Mouse (Mus musculus) embryo, embryonic 11 days (tissue): ENCODE measurements around the gene Adam11.

Source experiments
- DNase-seq: peaks from one replicate; pipeline ENCODE4 v3.0.0-alpha.2; 2015

The Adam11 gene

DNA sequence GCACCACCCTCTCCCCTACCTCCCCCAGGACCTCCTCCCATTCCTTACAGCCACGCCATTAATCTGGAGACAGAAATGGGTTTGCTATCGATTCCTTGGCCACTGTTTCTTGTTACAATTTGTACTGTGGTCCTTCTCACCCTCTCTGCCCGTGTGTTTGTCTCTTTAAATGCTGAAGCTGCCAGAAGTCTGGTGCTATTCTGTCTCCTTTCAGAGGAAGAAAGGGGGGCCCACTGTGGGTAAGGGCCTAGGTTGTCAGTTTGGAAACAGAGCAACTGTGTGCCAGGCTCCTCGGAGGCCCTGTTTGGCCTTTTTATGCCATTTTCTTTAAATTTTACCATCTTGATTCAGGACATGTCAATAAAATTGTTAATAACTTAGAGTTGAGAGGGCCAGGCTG lies 6.8 kb upstream of the Adam11 start:
- DNase-seq = no peak

DNA sequence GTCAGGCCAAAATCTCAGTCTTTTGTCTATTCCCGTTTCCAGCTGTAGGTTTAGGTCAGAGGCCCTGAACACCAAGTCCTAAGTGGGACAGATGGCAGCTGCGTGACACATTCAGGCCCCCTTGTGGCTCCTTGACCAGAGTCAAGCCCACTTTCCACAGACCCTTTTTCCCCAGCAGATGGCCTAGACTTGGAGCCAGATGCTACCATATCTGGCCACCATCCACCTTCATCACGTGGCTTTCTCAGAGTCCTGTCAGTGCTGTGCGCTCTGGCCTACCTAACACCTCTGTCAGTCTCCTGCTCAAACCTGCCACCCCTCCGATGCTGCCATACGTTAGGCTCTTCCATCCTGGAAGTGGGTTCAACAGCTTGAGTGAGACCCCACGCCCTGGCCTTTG lies 5.8 kb upstream of the Adam11 start:
- DNase-seq = no peak

DNA sequence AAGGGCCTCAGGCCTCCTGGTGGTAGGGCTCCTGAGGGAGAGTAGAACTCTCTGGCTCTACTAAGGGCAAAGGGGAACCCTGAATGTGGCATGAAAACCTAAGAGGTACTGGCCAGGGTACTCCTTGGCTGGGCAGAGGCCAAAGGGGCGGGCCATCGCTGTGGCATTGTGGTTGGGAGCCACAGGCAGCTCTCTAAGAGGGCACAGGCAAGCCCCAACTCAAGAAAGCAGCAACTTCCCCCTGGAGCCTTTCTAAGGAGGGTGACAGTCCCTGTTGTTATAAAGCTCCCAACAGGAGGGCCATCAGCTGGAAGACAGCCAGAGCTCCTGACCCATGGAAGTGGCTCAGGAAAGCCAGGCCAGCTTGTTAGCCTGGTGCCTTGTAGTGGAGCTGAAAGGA lies 2.3 kb upstream of the Adam11 start:
- DNase-seq = no peak

DNA sequence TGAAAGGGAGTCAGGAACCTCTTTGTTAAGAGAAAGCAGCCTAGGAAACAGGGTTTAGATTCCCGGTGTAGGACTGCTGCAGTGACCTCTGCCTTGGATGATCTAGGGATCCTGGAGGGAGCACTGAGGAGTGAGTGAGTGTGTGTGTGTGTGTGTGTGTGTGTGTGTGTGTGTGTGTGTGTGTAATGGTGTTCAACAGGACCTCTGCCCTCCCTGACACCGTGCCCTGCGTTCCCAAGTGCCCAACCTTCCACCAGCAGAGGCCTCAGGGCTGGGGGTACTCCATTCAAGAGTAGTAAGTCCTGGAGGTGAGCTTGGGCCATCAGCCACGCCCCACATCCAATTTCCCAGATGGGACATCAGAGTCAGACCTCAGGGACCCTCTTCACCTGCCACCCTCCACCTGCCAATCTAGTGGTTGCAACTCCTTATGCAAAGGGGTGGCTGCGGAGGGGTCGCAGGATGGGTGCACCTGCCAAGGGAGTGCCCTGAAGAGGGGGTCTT lies 382 bp upstream of the Adam11 start:
- DNase-seq = no peak

DNA sequence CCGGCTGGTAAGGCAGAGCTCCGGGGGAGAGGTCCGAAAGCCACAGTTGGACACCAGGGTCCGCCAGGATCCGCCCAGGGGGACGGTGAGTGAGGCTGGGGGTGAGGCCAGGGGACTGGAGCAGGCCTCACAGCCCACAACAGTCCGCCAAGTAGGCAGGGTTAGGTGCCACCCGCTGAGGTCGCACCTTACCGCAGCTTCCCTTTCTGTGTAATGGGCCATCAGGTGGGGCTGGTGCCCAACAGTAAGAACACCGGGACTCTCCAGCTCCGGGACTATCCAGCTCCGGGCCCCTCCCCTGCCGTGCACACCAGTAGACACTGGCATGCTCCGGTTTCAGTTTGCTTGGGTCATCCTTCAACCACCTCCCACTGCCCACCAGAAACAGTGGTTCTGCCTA lies 1.0 kb downstream of the Adam11 start:
- no peak for DNase-seq

DNA sequence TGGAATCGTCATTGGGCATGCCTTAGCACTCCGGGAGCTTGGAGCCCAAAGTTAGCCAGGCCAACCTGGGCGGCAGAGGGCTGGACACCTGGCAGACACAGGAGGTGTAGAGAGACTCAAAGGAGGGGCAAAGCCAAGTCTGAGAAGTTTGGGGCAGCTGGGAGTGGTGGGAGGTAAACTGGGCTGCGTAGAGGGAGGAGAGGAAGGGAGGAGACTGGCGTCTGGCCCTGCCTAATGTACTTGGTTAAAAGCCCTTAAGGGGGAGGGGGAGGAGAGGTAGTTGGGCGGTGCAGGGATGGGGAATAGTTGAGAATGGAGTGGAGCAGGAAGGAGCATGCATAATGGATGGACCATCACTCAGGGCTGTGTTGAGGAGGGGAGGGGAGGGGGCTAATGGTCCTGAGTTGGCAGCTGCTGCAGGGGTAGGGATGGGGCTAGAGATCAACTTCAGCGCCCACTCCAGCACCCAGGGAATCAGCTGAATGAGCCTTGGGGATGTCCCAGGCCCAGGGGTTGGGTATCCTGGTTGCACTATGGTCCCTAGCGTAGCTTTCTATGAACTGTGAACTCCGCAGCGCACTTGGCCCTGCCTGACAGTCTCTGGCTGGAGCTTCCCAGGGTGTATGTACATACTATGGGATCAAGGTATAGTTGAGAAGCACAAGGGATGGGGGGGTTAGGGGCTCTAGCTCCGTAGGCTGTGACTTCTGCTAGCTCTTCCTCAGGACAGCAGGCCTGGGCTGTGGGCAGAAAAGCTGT lies 1.9 kb downstream of the Adam11 start:
- peak; percentile 50 for DNase-seq

DNA sequence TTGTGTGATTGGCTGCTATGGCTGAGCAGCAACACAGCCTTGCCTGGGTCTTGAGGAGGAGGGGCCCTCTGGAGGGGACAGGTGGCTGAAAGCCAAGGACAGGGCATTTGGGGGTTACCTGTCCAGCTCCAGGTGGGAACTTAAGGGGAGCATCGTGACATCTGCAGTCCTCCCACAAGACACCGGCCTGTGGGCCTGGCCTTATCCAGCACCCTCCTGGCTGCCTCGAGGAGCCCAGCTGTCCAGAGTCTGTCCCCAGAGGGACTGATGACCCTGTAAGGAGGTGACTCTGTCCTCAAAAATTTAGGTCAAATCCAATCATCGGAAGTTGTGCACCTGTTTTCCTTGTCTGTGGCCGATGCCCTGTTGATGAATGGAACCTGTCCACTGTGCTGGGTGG lies 4.2 kb downstream of the Adam11 start:
- DNase-seq = no peak

DNA sequence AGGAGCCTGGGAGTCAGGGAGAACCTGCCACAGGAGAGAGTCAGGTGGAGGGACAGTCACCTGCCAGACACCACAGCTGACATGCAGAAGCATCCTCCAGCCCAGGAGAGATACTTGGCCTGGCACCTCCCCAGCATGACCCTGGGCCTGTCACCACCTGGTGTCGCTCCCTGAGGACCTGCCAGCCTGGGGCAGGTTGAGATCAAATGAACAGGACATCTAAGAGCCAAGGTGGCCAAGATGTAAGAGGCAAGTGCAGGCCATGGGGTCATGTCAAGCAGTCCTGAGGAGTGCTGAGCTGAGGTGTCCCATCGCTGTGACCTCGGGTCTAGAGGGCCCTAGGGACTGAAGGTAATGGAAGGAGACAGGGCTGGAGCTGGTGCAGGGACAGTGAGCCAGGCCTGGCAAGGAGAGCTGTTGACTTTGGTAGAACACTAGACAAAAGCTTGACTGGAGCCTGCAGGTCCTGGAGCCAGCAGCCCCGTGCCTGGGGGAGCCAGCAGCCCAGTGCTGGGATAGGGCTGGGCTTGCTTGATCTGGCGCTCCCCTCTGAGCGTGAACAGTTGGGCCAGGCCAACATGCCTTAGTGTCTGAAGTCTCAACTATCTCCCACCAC lies 5.9 kb downstream of the Adam11 start:
- no peak for DNase-seq

DNA sequence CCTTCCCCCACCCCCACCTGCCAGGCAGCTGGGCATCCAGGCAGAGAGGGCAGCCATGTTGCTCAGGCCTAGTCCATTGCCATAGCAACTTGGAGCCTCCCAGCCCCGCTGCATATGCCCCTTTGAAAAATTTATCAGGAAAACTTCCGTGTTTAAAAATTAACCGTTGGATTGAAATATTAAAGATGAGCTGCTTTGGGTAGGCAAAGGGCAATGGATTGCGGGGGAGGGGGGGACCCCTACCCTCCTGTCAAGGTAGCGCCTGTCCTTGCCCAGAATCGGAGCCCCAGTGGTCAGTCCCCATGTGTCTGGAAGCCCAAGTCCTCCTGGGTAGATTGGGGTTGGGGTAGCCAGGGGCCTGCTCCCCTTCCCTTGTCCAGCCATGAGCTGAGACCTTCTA lies 7.9 kb downstream of the Adam11 start:
- DNase-seq = no peak

DNA sequence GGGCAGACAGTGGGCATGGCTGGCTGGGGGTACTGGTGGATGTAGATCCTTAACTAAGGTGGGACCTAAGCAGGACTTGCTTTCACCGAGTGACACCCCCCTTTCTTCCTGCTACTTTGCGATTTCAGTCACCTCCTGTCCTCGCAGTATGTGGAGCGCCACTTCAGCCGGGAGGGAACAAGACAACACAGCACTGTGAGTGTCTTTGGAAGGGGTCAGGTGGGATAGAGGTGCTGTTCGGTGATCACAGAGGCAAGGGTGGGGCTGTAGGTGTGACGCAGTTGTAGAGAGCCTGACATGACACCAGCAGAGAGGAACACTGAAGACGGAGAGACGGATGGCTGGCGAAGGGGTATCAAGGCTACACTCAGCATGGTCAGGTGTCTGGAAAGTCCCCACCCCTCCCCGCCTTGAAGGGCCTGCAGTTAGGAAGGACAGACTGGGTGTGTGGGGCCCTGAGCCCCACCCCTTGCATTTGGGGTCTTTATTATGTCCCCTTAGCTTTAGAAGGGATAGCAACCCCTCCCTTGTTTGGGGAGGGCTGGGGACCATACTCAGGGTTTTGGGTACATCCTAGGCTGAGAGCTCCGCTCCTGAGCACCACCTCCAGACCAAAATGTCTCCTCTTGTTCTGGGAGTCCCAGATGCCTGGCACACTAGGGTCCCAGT lies 8.9 kb downstream of the Adam11 start:
- no peak for DNase-seq

DNA sequence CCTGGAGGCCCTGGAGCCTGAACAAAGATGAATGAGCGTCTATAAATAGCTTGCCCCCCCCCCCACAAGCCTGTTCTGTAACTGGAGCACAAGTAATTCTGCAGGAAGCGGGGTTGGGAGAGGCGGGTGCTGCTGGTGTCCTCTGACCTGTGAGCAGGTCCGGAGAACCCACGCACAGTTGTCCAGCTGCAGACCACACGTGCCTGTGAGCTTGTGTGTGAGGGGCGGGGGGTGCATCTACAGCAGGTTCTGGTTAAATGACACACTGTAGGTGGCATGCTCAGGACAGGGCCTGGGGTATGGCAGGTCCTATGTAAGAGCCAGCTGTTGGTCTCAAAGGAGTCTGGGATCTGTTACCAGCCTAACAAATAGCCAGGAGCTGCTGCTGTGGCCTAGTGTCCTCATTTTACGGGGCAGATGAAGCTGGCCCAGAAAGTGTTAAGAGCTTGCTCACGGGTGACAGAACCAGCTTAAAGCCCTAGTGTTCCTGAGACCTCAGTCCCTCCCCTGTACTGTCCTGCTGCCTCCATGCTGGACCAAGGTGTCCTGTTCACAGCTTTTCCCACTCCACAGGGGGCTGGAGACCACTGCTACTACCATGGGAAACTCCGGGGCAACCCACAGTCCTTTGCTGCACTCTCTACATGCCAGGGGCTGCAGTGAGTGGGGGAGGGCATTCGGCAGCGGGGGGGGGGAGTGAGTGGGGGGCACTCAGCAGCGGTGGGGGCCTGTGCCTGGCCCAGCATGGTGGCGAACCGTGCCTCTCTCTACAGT lies 9.6 kb downstream of the Adam11 start:
- peak; percentile 47 for DNase-seq

DNA sequence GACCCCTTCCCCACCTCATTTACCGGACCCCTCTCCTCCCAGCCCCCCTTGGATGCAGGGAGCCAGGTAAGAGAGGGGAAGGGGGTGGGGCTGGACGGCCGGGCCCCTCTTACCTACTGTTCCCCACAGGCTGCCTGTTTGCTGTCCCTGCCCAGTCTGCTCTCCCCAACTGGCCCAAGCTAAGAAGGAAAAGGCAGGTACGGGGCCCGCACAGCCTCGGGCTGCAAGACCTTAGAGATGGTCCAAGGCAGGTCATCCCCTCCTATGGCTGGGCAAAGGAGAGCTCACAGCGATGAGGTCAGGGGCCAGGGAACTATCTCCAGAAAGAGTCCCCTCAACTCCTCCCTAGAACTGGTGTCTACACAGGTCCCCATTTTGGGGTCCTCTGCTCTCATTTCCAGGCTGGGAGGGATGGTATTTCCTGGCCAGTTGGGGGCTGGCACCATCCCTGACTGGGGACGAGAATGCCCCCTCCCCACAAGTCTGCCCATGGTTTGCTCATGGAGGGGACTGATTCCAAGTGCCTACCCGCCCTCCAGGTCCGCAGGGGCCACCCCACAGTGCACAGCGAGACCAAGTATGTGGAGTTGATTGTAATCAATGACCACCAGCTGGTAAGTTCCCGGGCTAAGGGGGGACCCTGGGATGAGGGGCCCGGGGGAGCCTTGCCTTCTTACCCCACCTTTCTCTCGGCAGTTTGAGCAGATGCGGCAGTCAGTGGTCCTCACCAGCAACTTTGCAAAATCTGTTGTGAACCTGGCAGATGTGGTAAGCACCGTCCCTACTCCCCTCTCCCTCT lies 10.9 kb downstream of the Adam11 start:
- no peak for DNase-seq

DNA sequence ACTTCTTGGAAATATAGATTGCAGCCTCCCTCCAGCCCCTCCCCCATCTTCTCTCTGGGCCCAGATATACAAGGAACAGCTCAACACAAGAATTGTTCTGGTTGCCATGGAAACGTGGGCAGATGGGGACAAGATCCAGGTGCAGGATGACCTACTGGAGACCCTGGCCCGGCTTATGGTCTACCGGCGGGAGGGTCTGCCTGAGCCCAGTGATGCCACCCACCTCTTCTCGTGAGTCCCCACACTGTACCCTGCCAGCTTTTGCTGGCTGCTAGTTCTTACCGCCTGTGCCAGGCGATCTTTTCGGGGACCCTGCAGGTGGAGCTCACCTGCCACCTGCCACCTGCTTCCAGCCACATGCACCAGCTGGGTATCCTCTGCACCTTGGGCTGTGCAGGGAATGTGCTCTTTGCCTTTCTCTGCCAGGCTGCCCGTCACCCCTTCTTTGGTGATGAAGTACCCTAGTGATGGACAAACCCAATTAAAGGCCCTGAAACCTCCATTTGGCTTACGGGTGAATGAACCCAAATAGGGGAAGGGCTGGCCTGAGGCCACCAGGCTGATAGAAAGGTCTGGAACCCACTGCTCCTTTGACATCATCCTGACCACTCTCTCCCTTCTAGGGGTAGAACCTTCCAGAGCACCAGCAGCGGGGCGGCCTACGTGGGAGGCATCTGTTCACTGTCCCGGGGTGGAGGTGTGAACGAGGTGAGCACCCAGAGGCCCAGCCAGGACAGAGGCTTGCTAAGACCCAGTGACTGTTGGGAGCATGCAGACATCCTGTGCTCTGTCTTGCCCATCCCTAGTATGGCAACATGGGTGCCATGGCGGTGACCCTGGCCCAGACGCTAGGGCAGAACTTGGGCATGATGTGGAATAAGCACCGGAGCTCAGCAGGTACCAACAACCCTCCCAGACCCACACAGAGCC lies 11.8 kb downstream of the Adam11 start:
- DNase-seq = peak; percentile 71

DNA sequence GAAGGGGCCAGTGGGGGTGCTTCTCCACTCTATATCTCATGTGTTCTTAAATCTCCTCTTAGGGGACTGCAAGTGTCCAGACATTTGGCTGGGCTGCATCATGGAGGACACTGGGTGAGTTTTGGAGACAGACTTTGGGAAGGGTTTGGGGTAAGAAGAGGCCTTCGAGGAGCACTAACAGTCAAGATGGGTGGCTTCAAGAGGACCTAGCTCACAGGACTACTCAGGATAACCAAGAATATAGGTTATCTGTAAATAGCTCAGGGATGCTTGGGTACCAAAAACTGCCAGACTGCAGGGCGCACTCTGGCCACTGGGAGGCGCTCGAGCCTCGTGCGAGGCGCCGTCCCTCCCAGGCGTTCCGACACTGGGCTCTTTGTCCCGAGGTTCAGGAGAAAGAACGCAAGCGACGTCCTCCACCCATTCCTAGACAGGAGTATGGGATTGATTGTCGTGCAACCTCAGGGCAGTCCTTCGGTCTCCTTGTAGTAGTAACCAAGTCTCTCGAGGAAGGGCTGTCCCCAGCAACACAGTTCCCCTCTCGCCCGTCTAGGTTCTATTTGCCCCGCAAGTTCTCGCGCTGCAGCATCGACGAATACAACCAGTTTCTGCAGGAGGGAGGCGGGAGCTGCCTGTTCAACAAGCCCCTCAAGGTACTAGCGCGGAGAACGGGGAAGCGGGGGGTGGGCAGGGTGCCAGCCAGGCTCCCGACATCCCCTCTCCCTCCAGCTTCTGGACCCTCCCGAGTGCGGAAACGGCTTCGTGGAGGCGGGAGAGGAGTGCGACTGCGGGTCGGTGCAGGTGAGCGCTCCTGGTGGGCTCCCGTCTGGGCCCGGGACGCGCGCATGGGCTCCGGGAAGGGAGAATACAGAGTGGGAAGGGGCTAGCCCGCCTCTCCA lies 12.7 kb downstream of the Adam11 start:
- peak; percentile 93 for DNase-seq

DNA sequence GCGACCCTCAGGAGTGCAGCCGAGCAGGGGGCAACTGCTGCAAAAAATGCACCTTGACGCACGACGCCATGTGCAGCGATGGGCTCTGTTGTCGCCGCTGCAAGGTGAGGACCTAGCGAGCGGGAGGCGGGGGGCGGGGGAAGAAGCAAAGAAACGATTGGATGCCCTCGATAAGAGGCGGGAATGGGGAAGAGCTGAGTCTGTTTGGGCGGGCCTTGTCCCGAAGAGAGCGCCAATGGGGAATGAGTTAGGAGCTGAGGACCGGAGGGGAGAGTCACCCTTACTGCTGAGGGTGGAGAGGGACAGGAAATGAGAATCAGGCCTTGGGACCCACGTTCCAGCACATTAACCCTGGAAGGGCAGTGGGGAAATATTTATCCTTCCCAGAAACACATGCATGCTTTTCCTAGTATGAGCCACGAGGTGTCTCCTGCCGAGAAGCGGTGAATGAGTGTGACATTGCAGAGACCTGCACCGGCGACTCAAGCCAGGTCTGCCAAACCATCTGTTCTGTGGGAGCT lies 13.4 kb downstream of the Adam11 start:
- DNase-seq = peak; percentile 95

DNA sequence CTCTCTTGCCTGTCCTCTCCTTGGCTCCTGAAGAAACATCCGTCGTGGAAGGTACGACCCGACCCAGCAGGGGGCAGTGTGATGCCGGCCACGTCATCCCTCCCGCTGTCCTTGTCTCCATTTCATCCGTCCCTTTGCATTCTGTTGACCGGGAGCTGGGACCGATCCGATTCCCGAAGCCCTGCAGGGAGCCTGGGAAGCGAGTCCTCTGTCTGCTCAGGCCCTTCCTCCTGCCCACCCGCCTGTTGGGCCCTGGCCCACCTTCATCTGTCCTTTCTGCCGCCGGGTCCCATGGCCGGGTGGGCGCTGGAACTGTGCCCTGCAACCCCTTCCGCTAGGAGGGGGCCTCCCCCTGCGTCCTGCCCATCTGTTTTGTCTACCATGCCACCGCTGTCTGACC lies 16.4 kb downstream of the Adam11 start:
- DNase-seq = peak; percentile 80

DNA sequence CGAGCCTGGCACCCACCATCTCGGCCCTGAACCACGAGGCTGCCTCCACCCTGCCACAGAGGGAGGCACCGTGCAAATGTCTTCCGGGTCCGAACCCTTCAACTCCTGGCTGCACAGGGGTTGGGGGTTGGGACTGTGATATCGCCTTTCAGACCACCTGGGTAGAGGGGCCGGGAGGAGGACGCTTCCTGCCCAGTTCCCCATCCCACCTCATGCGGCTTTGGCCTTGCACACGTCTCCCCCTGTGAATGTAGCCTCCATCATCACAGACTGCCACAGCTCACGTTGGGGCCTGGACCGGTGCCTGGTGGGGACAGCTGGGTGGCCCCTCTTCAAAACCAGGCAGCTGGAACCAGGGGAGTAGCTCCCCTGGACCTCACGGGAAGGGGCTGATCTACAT lies 16.9 kb downstream of the Adam11 start:
- peak; percentile 55 for DNase-seq

DNA sequence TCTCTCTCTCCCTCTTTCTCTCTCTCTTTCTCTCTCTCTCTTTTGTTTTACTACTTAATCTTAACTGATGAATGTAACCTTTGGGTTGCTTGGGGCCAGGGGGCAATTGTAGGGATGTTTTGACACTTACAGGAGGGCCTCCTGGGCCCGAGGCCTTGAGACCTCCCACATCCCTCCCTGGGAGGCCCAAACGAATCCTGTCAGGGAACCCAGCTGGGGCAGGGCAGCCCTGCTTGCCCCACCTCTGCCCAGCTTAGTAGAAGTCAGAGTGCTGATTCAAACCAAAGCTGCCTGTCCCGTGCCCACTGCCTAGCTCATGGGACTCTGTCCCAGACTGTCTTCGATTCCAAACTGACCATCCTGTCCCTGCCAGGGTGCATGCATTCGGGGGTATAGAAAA lies 17.4 kb downstream of the Adam11 start:
- no peak for DNase-seq

DNA sequence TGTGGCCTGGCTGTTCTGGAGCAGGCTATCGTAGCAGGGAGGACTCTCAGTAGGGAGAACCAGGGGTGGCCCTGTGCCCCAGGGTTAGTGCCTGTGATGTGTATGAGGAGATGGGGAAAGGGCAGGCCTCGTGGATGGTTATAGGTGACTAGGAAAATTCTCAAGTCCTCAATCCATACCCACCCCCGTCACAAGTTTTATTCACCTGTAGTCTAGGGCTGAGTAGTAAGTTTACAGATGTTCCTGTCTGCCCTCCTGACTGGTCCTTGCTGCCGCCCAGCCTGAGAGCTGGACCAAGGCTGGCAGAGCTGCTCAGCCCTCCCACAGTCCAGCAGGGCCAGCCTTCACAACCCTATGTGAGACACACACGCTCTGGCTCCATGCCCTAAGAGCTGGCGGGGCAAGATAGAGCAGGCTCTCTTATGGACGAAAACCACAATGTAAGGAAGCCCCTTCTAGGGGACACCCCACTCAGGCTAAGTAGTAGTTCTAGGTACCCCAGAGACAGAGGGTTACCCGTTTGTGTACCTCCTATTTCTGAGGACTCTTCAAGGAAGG lies 17.9 kb downstream of the Adam11 start:
- DNase-seq = no peak

DNA sequence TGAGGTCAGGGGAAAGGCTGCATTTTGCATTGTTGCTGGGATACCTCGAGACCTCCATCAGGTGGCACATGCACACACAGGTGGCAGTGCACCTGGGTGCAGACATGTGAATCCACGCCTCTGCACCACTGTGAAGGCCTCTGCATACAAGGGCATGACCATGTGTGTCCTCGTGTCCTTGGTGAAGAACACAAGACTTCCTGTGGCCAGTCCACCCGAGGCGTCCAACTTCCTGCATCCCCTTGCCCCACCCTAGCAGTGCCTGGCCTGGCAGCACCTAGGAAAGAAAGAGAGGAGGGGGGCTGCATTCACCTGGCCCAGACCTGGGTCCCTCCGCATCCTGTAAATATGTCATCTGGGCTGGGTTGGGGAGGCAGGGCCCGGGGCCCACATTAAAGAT lies 18.6 kb downstream of the Adam11 start:
- DNase-seq = no peak
